Mouse (Mus musculus): ENCODE data around the gene Cacng2.
A peak's percentile ranks its signal among the peaks of the same experiment; 100 is the strongest.
"Not testable (repeated sequence)": the region's sequence is repeated elsewhere in the genome, so short reads cannot be mapped to it uniquely, and the experiment has no call there.

Cacng2 gene

DNA sequence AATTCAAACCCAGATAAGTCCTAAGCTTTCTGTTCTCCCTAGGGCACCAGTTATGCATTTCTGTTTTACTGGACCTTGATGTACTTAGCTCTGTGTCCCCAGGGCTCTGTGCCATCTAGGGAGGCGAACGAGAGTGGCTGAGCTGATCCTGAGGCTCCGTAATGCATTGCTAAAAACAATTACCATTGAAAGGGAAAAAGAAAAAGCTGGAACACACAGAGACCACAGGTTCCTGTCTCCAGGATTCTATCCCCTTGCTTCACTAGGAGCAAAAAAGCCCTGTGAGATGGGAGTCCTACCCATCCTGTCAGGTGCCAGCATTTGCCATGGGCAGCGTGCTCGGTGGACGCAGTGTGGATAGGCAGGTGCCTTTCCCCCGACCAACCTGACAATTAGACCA, 38.4 kb downstream of the Cacng2 start:
- DNase-seq = peak; percentile 44 to 52

DNA sequence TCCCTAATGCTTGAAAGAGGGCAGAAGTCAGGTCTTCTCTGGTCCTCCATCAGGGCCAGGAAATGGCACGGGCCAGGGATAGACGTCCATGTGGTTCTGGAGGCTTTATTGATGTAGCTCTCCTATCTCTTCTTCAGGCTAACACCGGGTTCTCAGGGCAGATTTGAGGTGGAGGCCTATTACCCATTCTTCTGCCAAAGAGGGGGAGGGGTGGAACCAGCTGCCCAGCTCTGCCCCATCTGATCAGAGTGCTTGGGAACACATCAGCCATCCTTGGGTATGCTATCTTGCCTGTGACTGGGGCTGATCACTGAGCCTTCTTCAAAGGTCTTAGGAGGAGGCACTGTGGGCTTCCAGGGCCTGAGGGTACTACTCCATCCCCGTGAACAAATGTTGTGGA, 39.5 kb downstream of the Cacng2 start:
- no peak for DNase-seq

DNA sequence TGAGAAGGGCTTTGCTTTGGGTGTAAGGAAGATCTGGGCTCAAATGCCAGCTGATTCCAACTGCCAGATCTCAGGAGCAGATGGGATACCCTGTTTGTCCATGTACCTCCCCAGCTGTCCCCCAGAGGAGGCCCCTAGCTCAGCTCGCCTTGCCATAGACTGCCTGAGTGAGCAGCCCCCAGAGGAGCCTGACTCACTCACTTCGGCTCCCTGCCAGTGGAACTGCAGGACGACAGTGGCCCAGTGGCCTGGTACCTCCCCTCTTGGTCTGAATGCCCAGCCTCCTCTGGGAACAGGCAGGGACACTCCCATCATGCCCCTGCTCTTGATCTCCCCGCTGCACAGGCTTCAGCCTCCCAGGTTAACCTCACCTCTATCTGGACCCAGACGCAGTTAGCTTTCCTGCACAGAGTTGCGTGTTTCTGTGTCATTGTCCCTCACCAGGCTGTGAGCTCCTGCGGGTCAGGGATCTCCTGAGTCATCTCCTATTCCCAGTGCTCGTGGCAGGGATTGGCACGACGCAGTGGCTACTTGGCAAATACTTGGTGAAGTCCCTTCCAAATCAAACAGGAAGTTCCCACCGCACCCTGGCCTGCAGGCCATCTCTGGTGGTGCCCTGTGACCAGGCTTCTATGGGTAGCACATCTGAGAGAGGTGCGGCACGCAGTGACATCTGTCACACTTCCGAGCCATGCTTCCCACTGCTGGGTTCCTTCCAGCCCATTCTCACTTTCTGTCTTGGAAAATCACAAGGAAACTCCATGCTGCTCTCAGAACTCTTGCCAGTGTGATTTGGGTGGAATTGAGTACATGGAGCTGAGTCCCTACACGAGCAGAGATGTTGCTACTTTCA, 40.8 kb downstream of the Cacng2 start:
- peak; percentile 63 to 67 for DNase-seq

DNA sequence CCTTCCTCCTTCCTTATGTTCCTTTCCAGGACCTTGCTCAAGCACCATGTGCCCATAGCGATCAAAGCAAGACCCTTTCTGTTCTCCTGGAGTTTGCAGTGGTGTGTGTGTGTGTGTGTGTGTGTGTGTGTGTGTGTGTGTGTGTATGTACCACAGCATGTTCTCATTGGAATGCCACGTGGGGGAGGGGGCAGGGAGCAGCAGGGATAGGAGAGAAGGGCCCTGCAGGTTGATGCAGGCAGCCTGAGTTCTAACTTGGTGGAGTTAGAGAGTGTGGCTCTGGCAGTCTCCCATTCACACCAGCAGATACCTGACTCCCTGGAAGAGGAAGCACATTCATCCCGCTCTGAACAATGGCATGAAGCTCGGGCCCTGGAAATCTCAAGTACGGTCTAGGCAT, 41.6 kb downstream of the Cacng2 start:
- peak in 1 of 2 experiments; percentile 23 for DNase-seq

DNA sequence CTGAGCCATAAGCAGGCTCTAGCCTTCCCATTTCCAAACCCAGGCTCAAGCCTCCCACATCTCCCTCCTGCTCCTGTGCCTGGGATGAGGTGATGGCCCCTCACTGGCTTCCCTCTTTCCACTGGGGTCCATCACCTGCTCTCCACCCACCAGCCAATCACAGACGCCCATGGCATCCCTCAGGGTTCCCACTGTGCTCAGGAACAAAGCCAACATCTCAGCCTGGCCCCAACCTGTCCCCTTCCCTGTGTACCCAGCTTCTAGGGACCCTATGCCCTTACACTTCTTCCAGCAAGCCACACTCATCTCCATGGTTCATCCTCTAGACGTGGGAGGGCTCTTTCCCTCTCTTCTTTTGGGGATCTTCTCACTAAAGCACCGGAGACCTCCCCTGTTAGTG, 43.9 kb downstream of the Cacng2 start:
- no peak for DNase-seq

DNA sequence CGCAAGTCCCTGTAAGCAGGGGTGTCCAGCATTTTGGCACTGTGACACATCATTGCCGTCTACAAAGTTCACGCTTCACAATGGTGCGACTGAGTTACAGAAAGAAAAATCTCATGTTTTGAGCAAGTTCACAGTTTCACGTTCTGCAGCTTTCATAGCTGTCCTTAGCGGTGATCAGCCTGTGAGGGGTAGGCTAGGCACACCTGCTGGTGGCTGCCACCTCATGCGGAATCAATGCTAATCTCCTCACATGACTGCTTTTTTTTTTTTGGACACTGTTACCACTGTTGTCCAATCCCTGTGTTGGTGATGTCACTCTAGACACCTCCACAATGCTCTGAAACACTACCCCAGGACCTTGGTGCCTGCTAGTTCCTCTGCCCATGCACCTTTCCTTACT, 46.7 kb downstream of the Cacng2 start:
- DNase-seq = no peak

DNA sequence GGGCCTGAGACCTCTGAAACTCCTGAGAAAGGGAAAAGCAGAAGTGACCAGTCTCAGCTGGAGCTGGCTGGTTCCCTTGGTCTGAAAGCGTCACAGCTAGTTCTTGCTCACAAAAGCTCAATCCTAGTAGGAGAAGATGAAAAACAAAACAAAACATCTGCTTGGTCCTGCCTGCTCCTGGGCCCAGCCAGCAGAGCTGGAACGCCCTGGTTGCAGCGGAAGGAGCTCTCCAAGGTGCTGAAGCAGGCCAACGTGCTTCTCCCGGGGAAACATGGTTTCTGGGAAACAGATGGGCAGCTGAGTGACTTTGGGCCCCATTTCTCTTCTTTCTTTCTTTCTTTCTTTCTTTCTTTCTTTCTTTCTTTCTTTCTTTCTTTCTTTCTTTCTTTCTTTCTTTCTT, 53.4 kb downstream of the Cacng2 start:
- DNase-seq = no peak

DNA sequence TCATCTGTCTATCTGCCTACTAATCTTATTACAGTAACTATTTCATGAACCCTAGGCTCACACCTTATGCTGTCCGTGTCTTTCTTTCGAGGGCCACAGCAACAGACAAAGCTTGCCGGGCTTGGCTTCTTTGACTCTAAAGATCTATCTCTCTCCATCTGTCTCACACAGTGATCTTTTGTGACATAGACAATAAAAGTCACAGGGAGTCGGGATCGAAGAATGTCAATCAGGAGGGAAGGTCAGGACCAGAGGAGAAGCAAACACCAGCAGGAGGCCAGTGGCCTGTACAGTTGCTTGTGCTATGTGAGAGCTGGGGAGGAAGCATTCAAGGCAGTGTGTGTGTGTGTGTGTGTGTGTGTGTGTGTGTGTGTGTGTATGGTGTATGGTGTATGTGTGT, 54.3 kb downstream of the Cacng2 start:
- no peak for DNase-seq

DNA sequence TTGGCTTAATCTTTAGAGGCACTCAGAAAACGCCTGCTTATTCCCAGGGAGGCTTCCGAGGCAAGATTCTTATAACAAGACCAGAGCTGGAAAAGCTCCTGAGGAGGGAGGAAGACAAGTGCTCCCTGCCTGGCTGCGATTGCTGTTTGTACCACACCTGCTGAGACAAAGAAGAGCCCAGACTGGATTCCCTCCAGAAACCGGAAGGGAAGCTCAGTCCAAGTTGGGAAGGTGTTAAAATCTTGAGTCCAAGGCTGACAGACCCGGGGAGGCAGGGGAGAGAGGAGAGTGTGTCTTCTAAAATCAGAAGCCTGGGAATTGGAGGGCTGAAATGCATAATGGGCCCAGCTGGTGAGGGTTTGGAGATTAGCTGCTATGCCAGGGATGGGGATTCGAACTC, 55.5 kb downstream of the Cacng2 start:
- peak; percentile 61 to 62 for DNase-seq

DNA sequence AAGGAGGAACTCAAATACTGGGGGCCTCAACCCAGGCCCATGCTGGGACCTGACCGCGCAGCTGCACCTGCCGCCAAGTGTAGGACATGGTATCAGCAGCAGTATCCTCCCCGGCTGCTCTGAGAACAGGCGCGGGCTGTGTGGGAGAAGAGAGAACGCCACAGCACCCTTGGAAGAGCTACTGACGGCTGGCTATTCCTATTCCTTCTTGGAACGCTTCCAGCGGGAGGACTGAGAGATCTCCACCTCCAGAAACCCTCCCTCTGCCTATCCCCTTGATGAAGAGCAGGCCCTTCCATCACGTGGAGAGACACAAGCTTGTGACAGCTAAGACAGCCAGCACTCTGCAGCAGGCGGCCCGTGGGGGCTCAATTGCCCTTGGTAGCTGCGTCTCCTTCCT, 57.4 kb downstream of the Cacng2 start:
- peak in 1 of 2 experiments; percentile 46 for DNase-seq

DNA sequence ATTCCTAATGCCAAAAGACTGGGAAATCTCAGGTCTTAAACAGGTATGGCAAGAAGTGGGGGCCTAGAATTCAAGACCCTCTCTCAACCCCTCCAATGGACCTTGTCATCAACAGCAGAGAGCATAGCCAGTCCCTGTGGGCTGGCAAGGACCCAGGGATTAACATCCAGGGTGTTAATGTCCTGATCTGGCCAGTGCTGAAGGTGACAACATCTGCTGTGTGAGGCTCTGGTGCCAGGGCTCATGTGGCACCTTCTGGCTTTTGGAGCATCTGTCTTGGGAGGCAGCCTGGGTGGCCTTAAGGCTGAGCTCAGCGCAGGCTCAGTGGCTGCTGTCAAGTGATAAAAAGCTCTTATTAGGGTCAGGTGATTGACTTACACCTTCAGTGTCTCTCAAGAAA, 62.9 kb downstream of the Cacng2 start:
- DNase-seq = no peak

DNA sequence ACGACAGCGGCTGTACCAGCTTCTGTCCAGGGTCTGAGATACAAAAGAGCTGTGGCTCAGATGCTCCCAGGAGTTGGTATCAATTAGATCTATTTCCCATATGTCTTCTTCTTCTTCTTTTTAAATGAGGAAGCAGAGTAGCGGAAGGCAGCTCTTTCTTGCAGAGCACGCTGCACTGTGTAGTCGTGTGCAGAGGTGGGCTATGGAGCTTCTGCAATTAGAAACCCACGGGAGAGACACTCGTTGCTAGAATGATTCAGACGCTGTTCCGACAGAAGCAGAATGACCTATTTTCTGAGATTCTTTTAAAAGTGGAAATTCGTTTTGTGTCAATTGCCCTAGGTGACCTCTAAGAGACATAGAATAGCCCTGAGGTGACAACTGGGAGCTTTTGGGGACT, 69.1 kb downstream of the Cacng2 start:
- DNase-seq = no peak

DNA sequence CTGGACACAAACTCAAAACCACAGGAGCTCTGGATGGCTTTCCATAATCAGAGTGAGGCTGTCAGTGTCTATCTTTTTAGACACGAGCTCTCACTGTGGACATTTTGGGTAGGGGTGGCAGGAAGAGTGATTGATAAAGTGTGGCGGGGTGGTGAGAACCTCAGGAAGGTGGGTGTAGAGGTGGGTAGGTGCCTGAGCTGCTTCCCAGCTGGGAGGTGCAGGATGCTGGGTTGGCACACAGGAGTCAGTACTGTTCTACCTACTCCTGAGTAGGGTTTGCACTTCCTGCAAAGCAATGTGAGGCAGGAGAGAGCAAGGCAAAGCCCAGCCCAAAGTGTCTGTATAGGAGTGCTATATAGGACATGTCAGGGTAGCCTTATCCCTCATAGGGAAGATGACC, 69.9 kb downstream of the Cacng2 start:
- DNase-seq = no peak

DNA sequence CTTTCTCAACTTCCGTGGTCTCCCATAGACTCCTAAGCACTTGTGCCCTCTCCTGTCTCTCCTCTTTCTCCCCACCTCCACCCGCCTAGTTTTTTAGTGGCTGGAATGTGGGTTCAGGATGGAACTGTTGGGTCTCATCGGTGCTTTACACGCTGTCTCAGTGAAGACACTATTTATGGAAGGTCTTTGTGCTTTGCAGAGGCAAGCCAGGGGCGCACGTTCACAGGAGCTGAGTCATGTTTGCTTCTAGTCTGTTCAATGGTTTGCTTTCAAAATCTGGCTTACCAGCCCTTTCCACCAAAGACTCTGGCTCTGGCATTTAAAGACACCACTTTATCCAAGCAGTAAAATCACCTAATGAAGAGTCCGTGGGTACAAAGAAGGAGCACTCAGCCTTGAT, 74.0 kb downstream of the Cacng2 start:
- no peak for DNase-seq

DNA sequence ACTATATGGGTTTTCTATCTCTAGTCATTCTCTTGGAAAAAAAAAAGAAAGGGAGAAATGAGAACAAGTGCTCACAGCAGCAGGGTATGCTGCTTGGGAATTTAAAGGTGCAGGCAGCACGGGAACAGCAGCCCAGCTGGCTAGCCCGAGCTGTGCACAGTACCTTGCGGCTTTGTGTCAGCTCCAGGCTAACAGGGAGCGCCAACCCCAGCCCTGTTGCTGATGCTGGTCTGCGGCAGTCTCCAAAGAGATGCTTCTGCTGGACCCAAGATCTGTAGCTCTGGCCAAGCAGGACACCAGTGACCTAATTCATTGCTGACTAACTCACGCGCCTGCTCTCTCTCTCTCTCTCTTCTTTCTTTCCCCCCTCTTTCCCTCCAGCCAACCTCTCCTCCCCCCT, 74.5 kb downstream of the Cacng2 start:
- peak; percentile 65 to 70 for DNase-seq

DNA sequence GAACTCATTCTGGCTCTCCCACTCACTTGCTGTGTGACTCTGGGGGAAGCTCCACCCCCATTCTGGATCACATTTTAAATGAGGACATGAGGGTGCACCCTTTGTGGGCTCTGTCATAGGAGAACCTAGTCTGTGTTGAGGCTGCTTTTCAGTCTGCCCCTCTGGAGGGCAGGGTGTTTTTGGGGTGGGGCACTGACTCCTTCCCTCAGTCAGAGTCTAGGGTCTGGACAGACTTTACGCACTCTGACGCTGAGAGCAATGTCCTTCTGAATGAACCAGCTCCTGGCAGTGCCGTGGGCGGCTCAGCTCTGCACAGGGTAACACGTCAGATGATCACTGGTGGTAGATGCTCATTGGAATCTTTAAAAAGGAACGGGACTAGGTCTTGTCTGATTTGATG, 75.0 kb downstream of the Cacng2 start:
- peak in 1 of 2 experiments; percentile 26 for DNase-seq

DNA sequence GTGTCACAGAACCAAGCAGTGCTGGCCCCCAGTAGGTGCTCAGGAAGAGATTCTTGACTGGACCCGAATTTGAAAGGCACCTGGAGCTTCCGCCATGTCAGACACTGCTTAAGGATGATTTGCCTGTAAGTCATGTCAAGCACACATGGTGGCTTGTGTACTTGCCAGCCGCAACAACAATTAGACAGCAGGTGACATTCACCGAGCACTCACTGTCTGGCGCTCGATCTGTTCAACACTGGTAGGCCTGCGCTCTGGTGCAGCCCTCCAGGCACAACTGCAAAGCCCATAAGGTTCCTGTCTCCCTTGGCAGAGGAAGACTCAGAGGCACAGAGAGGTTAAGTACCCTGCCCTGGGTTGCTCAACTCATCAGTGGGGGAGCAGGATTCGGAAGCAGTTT, 77.1 kb downstream of the Cacng2 start:
- peak in 1 of 2 experiments; percentile 32 for DNase-seq

DNA sequence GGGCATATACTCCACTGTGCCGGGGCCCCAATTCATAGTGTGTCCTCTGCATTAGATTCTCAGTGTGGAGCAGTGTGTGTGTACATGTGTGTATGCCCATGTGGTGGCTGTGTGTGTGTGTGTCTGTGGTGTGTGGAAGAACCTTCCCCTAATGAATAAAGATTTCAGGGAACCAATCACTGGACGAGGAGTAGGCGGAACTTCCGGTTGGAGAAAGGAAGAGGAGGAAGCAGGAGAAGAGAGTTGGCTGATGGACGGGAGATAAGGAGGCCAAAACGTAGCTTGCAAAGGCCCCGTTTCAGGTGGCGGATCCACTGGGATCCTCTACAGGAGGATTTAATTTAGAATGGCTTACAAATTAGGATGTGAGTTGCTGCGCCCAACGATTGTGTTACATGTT, 82.2 kb downstream of the Cacng2 start:
- DNase-seq = no peak

DNA sequence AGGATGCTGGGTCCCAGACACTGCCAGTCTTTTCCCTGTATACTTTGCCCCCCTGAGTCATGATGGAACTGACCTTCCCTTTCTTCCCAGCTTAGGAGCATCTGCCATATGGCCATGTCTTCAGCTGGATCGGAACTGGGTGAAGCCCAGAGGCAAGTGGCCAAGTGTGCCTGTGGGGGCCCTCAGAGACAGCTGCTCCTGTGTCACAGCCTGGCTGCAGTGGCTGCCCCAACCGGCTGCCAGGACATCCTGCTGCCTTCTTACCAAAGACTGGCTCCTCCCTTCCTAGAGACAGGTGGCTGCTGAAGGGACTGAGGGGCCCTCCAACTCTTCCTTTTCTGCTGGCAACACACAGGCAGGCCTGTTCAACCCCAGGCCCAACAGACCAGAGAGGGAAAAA, 83.2 kb downstream of the Cacng2 start:
- DNase-seq = peak; percentile 92 to 93

DNA sequence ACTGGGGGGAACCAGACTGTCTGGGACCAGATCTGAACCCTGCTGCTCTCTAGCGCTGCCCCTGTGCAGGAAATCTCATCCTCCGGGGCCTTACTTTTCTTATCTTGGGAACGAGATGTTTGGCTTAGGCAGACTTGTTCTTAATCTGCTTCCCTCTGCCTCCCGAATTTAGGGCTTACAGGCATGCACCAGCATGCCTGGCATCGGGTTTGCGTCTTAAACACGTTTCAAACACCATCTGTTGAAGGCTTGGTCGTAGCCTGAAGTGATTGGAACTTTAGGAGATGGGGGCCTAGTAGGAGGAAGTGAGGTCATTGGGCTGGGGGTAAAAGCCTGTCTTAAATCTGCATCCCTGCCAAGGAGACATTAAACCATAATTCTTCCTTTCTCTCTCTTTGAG, 89.9 kb downstream of the Cacng2 start:
- no peak for DNase-seq

DNA sequence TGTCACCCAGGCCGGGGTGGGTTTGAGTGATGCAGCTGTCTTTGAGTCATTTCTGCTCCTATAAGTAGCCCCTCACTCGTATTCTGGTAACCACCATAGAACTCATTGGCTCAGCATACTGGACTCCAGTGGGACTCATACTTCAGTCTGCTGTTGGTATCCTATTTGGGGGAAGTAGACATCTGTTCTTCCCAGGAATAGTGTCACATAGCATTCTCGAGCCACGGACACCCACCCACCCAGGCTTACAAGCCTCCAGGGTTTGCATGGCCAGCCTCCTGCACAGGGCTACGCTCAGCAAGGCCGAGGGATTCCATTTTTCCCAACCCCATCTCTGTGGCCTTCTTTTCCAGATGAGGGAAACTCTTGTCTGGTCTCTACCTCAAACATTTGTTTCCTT, 93.3 kb downstream of the Cacng2 start:
- no peak for DNase-seq

DNA sequence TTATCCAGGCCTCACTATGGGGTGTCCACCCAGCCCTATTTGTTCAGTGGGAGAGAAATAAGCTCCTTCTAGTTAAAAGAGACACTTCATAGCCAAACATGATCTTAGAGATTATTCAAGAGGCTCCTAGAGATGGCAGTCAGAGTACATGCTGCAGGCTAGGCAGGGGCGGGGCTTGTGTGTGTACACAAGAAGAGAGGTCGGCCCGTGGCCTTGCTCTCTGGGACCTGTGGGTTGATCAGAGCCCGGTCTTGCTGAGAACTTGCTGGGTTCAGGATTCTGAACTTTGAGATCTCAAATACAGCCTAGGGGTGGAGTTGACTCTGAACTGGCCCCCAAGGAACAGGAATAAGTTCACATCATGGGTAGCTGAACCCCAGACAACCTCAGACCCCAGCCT, 95.6 kb downstream of the Cacng2 start:
- no peak for DNase-seq

DNA sequence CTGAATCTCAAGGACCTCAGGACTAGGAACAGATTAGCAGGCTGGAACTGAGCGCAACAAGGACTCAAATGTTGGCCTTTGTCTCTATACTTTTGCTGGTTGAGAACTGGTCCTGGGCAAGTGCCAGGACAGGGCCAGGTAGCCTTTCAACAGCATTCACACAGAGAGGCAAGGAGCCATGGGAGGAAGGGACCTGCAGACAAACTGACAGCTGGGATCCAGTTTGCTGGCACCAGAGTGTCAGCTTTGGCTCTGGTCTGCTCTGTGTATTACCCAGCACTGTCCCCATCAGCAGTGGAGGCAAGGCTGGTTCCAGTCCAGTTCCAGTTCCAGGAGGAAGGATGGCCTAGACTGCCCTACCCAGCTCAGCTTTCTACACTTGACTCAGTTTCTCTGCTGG, 105.8 kb downstream of the Cacng2 start:
- DNase-seq = peak; percentile 54 to 64

DNA sequence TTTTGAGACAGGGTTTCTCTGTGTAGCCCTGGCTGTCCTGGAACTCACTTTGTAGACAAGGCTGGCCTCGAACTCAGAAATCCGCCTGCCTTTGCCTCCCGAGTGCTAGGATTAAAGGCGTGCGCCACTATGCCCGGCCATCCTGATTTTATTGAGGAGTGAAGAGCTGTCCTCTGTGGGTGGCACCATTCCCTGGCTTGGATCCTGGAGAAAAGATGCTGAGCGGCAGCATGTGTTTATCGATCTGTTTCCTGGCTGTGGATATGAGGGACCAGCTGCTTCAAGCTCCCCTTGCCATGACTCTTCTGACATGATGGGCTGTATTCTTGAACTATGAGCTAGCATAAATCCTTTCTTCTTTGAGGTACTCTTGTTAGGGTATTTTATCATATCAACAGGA, 111.6 kb downstream of the Cacng2 start:
- not testable (repeated sequence) for DNase-seq

DNA sequence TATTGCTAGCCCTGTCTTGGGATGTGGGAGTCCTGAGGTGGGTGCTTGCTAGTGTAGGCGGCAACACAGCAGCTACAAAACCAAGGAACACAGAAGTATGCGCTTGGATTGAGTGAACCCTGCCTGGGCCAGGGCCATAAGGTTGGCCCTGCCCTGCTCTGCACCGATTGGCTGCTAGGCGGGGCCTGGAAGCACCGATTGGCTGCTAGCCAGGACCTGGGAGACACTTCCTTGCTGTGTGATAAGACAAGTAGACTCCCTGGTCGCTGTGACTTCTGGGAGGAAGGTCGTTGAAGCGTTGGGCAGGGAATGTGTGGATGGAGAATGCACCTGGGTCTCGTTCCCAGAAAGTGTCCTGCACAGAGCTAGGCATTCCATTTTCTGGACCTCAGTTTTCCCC, 115.9 kb downstream of the Cacng2 start:
- DNase-seq = peak; percentile 53 to 62
